Mouse (Mus musculus): ENCODE measurements around the gene Ipo11.

GRCm38 (mm10) chr13:106946594-106947540, 10.1 kb upstream of the Ipo11 start, which contains the start of gene Dimt1:
- peak; percentile 92 for TF ChIP-seq MYC (IDR thresholded peaks at IDR 0.05; ENCODE audit: low read depth, low read length)
- peak; percentile 96 for TF ChIP-seq HCFC1 (IDR thresholded peaks at IDR 0.05; ENCODE audit: low read depth, low read length)

Measured in MEL (cell line).